Mouse (Mus musculus) forebrain, embryonic 13.5 days (tissue): ENCODE data around the gene Psmb10. TPM values are rescaled to one million over a fixed set of nuclear protein-coding genes. Genes with fewer than 3 reads are reported as not detected.

Experiments
- ATAC-seq: fragments of 200-750 bp; cut with Nextera tagmentation; 2 replicates; pipeline ENCODE4 v1.8.0; 2017
- H3K27ac ChIP-seq: fragments of 300-500 bp; sonication (generic); 2 replicates; pipeline ENCODE4 v1.5.1; 2015; ENCODE audit warnings: inconsistent platforms, mild to moderate bottlenecking, moderate library complexity
- H3K27me3 ChIP-seq: fragments of 300-500 bp; sonication (generic); 2 replicates; pipeline ENCODE4 v1.6.1; 2015; ENCODE audit warnings: mild to moderate bottlenecking, inconsistent platforms
- H3K36me3 ChIP-seq: fragments of 300-500 bp; sonication (generic); 2 replicates; pipeline ENCODE4 v1.6.1; 2015; ENCODE audit warnings: mild to moderate bottlenecking, inconsistent platforms; ENCODE audit not compliant: poor library complexity, severe bottlenecking
- H3K4me1 ChIP-seq: fragments of 300-500 bp; sonication (generic); 2 replicates; pipeline ENCODE4 v1.6.1; 2015; ENCODE audit warnings: inconsistent platforms
- H3K4me2 ChIP-seq: fragments of 300-500 bp; sonication (generic); 2 replicates; pipeline ENCODE4 v1.6.1; 2015; ENCODE audit warnings: inconsistent platforms, mild to moderate bottlenecking, moderate library complexity
- H3K4me3 ChIP-seq: fragments of 300-500 bp; sonication (generic); 2 replicates; pipeline ENCODE4 v1.5.1; 2015; ENCODE audit warnings: mild to moderate bottlenecking, inconsistent platforms
- H3K9ac ChIP-seq: fragments of 300-500 bp; sonication (generic); 2 replicates; pipeline ENCODE4 v1.6.1; 2015; ENCODE audit warnings: mild to moderate bottlenecking, inconsistent platforms
- H3K9me3 ChIP-seq: fragments of 300-500 bp; sonication (generic); replicated peaks from 2 replicates; pipeline ENCODE4 v1.6.1; 2016; ENCODE audit warnings: inconsistent platforms
- WGBS: fragments of 180-500 bp; shearing (Covaris S2); methylation state at CpG from one replicate; pipeline ENCODE4 v1.1.7; 2015; 5-methylcytosine and 5-hydroxymethylcytosine counted together
- polyA plus RNA-seq: library from polyadenylated mRNA; unstranded; fragments of >200 nt; fragmentation: Nextera tagmentation; extraction: Ambion mirVana; gene quantifications from 2 replicates; pipeline ENCODE4 v1.2.1, GENCODE M21; 2015

The Psmb10 gene
- polyA plus RNA-seq, 1 experiment from 2014 or later = 29.1 TPM

- peak overlapping the region; percentile 83 for H3K9ac ChIP-seq
- peak overlapping the region; percentile 68 for H3K4me3 ChIP-seq
- H3K4me1 ChIP-seq = peaks cover 18% of the 10 kb centered on the region
- ATAC-seq = peak; percentile 90
- H3K9me3 ChIP-seq = no peaks in the 10 kb centered on the region
- H3K4me2 ChIP-seq = peak overlapping the region; percentile 96
- peaks cover 9% of the 10 kb centered on the region for H3K36me3 ChIP-seq
- WGBS = under 1% methylated on average over 30 of the region's 30 CpGs
- no peaks in the 10 kb centered on the region for H3K27me3 ChIP-seq
- H3K27ac ChIP-seq = peak overlapping the region; percentile 82
These were observed 1.3 kb downstream of the Psmb10 start for GRCm38 (mm10) chr8:105936866-105937475.

DNA sequence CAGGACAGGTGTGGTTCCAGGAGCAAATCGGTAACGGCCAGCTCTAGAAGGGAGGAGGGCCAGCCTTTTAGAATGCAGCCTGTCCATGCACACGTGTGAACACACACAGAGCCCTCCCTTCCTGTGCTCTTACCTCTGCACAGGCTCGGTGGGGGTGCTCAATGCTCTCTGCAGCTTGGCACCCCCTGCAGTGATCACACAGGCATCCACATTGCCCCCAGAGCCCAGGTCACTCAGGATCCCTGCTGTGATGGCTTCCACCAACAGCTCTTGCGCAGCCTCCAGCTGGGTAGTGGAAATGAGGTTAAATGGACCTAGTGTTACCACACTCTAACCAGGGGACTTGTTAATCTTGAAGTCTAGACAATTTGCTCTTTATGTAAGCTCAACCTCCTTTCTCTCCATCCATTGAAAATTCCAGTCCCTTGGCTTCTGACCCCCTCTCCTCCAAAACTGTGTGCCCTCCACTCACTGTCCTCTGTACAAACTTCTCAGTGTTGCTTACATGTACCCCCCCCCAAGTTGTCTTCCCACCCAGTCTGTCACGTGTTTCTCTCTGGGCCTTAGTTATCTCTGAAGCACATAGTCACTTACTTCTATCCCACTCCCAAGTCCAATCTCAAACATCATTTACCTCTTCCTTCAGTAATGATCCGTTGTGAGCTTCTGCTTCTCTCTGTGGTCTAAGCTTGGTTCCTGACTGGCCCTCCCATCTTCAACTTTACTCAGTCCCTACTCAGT lies 2.2 kb downstream of the Psmb10 start:
- peak overlapping the region; percentile 68 for H3K4me3 ChIP-seq
- H3K4me1 ChIP-seq = peaks cover 18% of the 10 kb centered on the region
- H3K27me3 ChIP-seq = no peaks in the 10 kb centered on the region
- no peaks in the 10 kb centered on the region for H3K9me3 ChIP-seq
- 0 out of 2 replicates have a peak overlapping the region, but pooled peaks have one; percentile 19 for H3K27ac ChIP-seq
- H3K4me2 ChIP-seq = peak overlapping the region; percentile 96
- 35% methylated on average over 7 of the region's 7 CpGs for WGBS
- H3K36me3 ChIP-seq = peaks cover 14% of the 10 kb centered on the region
- ATAC-seq = no peak
- H3K9ac ChIP-seq = peak overlapping the region; percentile 83

DNA sequence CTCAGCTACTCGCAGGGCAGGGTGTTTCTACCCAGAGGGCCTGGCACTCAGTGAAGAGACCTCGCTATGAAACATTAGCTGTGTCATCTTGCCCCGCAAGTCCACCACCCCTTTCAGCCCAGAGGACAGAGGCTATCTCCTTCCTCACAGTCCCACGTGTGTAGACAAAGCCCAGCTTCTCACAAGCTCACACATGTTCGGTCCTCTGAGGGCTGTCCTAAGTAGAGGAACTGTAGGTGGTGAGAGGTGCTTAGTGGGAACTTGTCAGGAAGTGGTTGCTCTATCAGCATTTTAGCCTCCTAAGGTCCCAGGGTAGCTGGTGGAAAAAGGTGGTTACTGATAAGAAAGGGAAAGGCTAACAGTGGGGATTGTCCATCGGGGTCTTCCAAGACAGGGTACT lies 3.1 kb downstream of the Psmb10 start:
- Histone ChIP-seq H3K9me3 (no peaks in the 10 kb centered on the region), H3K27me3 (no peaks in the 10 kb centered on the region), H3K9ac (no peak overlapping the region), H3K4me2 (no peak overlapping the region), H3K4me3 (no peak overlapping the region), H3K4me1 (peaks cover 25% of the 10 kb centered on the region), H3K27ac (no peak overlapping the region), H3K36me3 (peaks cover 22% of the 10 kb centered on the region)
- WGBS = 85% methylated on average over 6 of the region's 6 CpGs
- ATAC-seq = no peak

GRCm38 (mm10) chr8:105933762-105934161 lies 4.5 kb downstream of the Psmb10 start, which contains the start of gene Ctrl:
TSS of gene Ctrl (minus strand) at chr8:105933862.
- ATAC-seq = no peak
- H3K36me3 ChIP-seq = peaks cover 30% of the 10 kb centered on the region
- H3K9me3 ChIP-seq = no peaks in the 10 kb centered on the region
- no peak within 1 kb of the TSS for H3K27ac ChIP-seq
- no peak within 1 kb of the TSS for H3K9ac ChIP-seq
- no peak within 1 kb of the TSS for H3K4me2 ChIP-seq
- peaks cover 25% of the 10 kb centered on the region for H3K4me1 ChIP-seq
- no peak within 1 kb of the TSS for H3K4me3 ChIP-seq
- no peaks in the 10 kb centered on the region for H3K27me3 ChIP-seq
- 88% methylated on average over 2 of the region's 2 CpGs for WGBS

DNA sequence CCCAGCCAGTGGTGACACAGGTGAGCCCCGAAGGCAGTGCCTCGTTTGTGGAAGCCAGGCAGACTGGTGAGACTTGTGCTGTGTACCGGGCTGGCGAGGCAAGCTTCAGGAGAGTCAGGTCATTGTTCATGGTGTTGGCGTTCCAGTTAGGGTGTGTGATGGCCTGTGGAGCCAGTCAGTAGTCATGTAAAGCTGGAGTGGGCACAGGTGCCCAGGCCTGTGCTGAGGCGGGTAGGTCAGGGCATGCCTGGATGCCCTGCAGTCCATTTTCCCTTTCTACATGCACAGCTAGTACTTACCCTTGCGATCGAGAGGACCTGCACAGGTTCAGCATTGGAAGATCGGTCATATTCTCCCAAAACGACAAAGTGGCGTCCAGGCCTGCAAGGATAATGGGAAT lies 5.7 kb downstream of the Psmb10 start:
- Histone ChIP-seq H3K36me3 (peaks cover 30% of the 10 kb centered on the region), H3K4me1 (peaks cover 20% of the 10 kb centered on the region), H3K27me3 (no peaks in the 10 kb centered on the region), H3K27ac (no peak overlapping the region), H3K9me3 (no peaks in the 10 kb centered on the region), H3K9ac (no peak overlapping the region), H3K4me2 (no peak overlapping the region), H3K4me3 (no peak overlapping the region)
- WGBS = 86% methylated on average over 11 of the region's 11 CpGs
- no peak for ATAC-seq

GRCm38 (mm10) chr8:105931271-105931670 lies 7.0 kb downstream of the Psmb10 start:
- Histone ChIP-seq H3K9me3 (no peaks in the 10 kb centered on the region), H3K36me3 (peaks cover 30% of the 10 kb centered on the region), H3K27me3 (no peaks in the 10 kb centered on the region), H3K27ac (no peak overlapping the region), H3K4me2 (no peak overlapping the region), H3K9ac (no peak overlapping the region), H3K4me1 (peaks cover 15% of the 10 kb centered on the region), H3K4me3 (no peak overlapping the region)
- no peak for ATAC-seq
- WGBS = 100% methylated on average over 3 of the region's 3 CpGs

- H3K27ac ChIP-seq = peak overlapping the region; percentile 69
- WGBS = 12% methylated on average over 8 of the region's 8 CpGs
- peaks cover 30% of the 10 kb centered on the region for H3K36me3 ChIP-seq
- H3K9ac ChIP-seq = peak overlapping the region; percentile 45
- peaks cover 9% of the 10 kb centered on the region for H3K4me1 ChIP-seq
- H3K4me2 ChIP-seq = no peak overlapping the region
- H3K9me3 ChIP-seq = no peaks in the 10 kb centered on the region
- H3K27me3 ChIP-seq = no peaks in the 10 kb centered on the region
- ATAC-seq = peak; percentile 72
- H3K4me3 ChIP-seq = no peak overlapping the region
These were observed 7.6 kb downstream of the Psmb10 start for GRCm38 (mm10) chr8:105930602-105931001.

- WGBS = 63% methylated on average over 3 of the region's 3 CpGs
- H3K27me3 ChIP-seq = no peaks in the 10 kb centered on the region
- ATAC-seq = no peak
- no peak overlapping the region for H3K27ac ChIP-seq
- H3K9me3 ChIP-seq = no peaks in the 10 kb centered on the region
- H3K4me2 ChIP-seq = no peak overlapping the region
- peaks cover 9% of the 10 kb centered on the region; the same call in 1 of the 2 replicates for H3K36me3 ChIP-seq
- H3K4me3 ChIP-seq = no peak overlapping the region
- H3K4me1 ChIP-seq = peaks cover 5% of the 10 kb centered on the region; the same call in 1 of the 2 replicates
- H3K9ac ChIP-seq = no peak overlapping the region
These were observed 13.1 kb downstream of the Psmb10 start for GRCm38 (mm10) chr8:105925123-105925522.

- Histone ChIP-seq H3K4me2 (no peak overlapping the region), H3K9ac (no peak overlapping the region), H3K4me1 (no peaks in the 10 kb centered on the region), H3K4me3 (no peak overlapping the region), H3K27ac (no peak overlapping the region), H3K9me3 (no peaks in the 10 kb centered on the region), H3K27me3 (no peaks in the 10 kb centered on the region), H3K36me3 (peaks cover 17% of the 10 kb centered on the region)
- ATAC-seq = no peak
- 92% methylated on average over 3 of the region's 3 CpGs for WGBS
These were observed 18.9 kb downstream of the Psmb10 start for GRCm38 (mm10) chr8:105919390-105919789.

- Histone ChIP-seq H3K4me1 (peaks cover 14% of the 10 kb centered on the region), H3K27me3 (no peaks in the 10 kb centered on the region), H3K9ac (peak overlapping the region; percentile 97), H3K4me2 (peak overlapping the region; percentile 90), H3K27ac (peak overlapping the region; percentile 84; the same call in 1 of the 2 replicates), H3K36me3 (no peaks in the 10 kb centered on the region), H3K9me3 (no peaks in the 10 kb centered on the region), H3K4me3 (peak overlapping the region; percentile 95)
- no peak for ATAC-seq
- WGBS = 39% methylated on average over 16 of the region's 16 CpGs
These were observed 37.2 kb downstream of the Psmb10 start for GRCm38 (mm10) chr8:105900941-105901616.

- under 1% methylated on average over 63 of the region's 68 CpGs for WGBS
These were observed 37.9 kb downstream of the Psmb10 start, which contains the start of gene Pskh1 for GRCm38 (mm10) chr8:105900180-105900940. TSS of gene Pskh1 (plus strand) at chr8:105900441.

More at GRCm38 (mm10) chr8:105900180-105900940, 37.9 kb downstream of the Psmb10 start, which contains the start of gene Pskh1:
- H3K4me1 ChIP-seq = peaks cover 14% of the 10 kb centered on the region
- peak within 1 kb of the TSS; percentile 97 for H3K9ac ChIP-seq
- peak within 1 kb of the TSS; percentile 95 for H3K4me3 ChIP-seq
- no peaks in the 10 kb centered on the region for H3K9me3 ChIP-seq
- H3K36me3 ChIP-seq = no peaks in the 10 kb centered on the region
- peak within 1 kb of the TSS; percentile 84 for H3K27ac ChIP-seq
- peak within 1 kb of the TSS; percentile 90 for H3K4me2 ChIP-seq
- peak; percentile 97 for ATAC-seq
- H3K27me3 ChIP-seq = no peaks in the 10 kb centered on the region
